Mouse (Mus musculus) forebrain, embryonic 16.5 days (tissue): ENCODE results near the gene 2210407C18Rik. TPM values are rescaled to one million over a fixed set of nuclear protein-coding genes. Genes with fewer than 3 reads are reported as not detected.

Experiments
- ATAC-seq: fragments of 200-750 bp; cut with Nextera tagmentation; 2 replicates; pipeline ENCODE4 v1.8.0; 2017; ENCODE audit warnings: mild to moderate bottlenecking, moderate library complexity
- H3K27ac ChIP-seq: fragments of 300-500 bp; sonication (generic); 2 replicates; pipeline ENCODE4 v1.5.1; 2014; ENCODE audit warnings: low read length, control low read depth
- H3K27me3 ChIP-seq: fragments of 300-500 bp; sonication (generic); replicated peaks from 2 replicates; pipeline ENCODE4 v1.6.1; 2014; ENCODE audit warnings: low read length; ENCODE audit not compliant: control insufficient read depth, insufficient read depth
- H3K36me3 ChIP-seq: fragments of 300-500 bp; sonication (generic); 2 replicates; pipeline ENCODE4 v1.6.1; 2014; ENCODE audit not compliant: control insufficient read depth, insufficient read depth
- H3K4me1 ChIP-seq: fragments of 300-500 bp; sonication (generic); replicated peaks from 2 replicates; pipeline ENCODE4 v1.6.1; 2014; ENCODE audit warnings: low read length; ENCODE audit not compliant: control insufficient read depth, insufficient read depth
- H3K4me2 ChIP-seq: fragments of 300-500 bp; sonication (generic); 2 replicates; pipeline ENCODE4 v1.6.1; 2014; ENCODE audit warnings: mild to moderate bottlenecking, low read length, control low read depth
- H3K4me3 ChIP-seq: fragments of 300-500 bp; sonication (generic); replicated peaks from 2 replicates; pipeline ENCODE4 v1.5.1; 2014; ENCODE audit warnings: mild to moderate bottlenecking, low read length, control low read depth
- H3K9ac ChIP-seq: fragments of 300-500 bp; sonication (generic); replicated peaks from 2 replicates; pipeline ENCODE4 v1.6.1; 2014; ENCODE audit warnings: low read depth, low read length, control low read depth
- H3K9me3 ChIP-seq: fragments of 300-500 bp; sonication (generic); 2 replicates; pipeline ENCODE4 v1.6.1; 2016; ENCODE audit warnings: low read length; ENCODE audit not compliant: control insufficient read depth
- WGBS: fragments of 180-500 bp; shearing (Covaris S2); extraction: QIAGEN DNeasy Blood & Tissue Kit; methylation state at CpG from one replicate; pipeline ENCODE4 v1.1.7; 2014; 5-methylcytosine and 5-hydroxymethylcytosine counted together
- polyA plus RNA-seq: library from polyadenylated mRNA; unstranded; fragments of >200 nt; fragmentation: Nextera tagmentation; extraction: Ambion mirVana; gene quantifications from 2 replicates; pipeline ENCODE4 v1.2.1, GENCODE M21; 2015

The 2210407C18Rik gene
- polyA plus RNA-seq, 1 experiment from 2014 or later: not detected

DNA sequence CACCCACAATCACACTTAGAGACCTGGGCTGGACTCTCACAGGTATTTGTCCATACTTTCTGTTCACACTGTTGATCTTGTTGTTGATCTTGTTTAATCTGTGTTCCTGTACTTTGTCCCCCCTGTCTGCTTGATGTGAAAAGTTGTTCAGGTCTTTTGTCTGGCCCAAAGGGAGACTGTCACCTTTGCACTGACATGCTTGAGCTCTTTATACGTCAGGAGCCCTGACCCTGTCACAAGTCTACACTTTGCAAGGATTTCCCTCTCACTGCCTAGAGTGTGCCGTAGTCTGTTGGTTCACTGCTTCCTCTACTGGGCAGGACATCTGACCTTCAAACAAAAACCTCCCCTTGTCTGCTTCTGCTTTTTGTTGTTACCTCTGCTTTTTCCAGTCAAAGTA is 11.2 kb downstream of the 2210407C18Rik start:
- no peaks in the 10 kb centered on the region for H3K9me3 ChIP-seq
- no peak overlapping the region for H3K9ac ChIP-seq
- no peak overlapping the region for H3K27ac ChIP-seq
- no peaks in the 10 kb centered on the region for H3K36me3 ChIP-seq
- 86% methylated on average over 2 of the region's 2 CpGs for WGBS
- no peaks in the 10 kb centered on the region for H3K4me1 ChIP-seq
- no peak for ATAC-seq
- no peak overlapping the region for H3K4me2 ChIP-seq
- no peak overlapping the region for H3K4me3 ChIP-seq
- H3K27me3 ChIP-seq: no peaks in the 10 kb centered on the region

DNA sequence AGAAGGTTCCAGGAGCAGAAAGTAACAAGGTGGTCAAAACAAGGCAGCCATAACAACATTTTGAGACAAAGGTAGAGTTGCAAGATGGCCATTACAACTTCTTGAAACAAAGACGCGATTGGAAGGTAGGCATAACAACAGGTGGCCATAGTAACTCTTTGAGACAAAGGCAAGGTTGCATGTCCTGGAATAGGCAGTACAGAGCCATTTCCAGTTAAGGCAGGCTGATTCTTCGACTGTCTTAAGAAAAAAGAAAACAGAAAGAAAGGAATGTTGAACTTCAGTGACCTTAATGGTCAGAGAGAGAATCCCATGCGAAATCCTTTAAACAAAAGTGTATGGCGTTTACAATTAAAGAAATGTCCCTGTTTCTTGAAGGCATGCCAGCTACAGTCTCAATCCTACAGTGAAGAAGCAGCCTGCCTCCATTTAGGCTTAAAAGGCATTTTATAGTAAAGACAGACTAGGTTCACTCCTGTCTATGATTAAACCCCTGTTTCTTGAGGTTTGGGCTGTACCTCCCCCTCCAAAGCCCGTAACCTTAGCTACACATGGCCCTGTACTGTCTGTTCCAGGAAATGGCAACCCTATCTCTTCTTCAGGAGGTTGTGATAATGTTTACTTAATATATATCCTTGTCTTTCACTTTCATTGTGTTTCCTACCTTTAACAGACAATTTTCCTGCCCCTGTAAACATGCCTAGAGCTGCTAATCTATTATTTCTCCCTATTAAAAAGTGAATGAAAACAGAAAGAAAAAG is 12.9 kb downstream of the 2210407C18Rik start:
- 84% methylated on average over 6 of the region's 6 CpGs for WGBS
- no peaks in the 10 kb centered on the region for H3K36me3 ChIP-seq
- H3K4me3 ChIP-seq: no peak overlapping the region
- no peaks in the 10 kb centered on the region for H3K4me1 ChIP-seq
- no peak overlapping the region for H3K9ac ChIP-seq
- ATAC-seq: no peak
- H3K9me3 ChIP-seq: no peaks in the 10 kb centered on the region
- no peak overlapping the region for H3K4me2 ChIP-seq
- no peaks in the 10 kb centered on the region for H3K27me3 ChIP-seq
- H3K27ac ChIP-seq: no peak overlapping the region

- Histone ChIP-seq H3K36me3 (no peaks in the 10 kb centered on the region), H3K9ac (no peak overlapping the region), H3K4me3 (no peak overlapping the region), H3K27me3 (no peaks in the 10 kb centered on the region), H3K27ac (no peak overlapping the region), H3K4me1 (no peaks in the 10 kb centered on the region), H3K9me3 (no peaks in the 10 kb centered on the region), H3K4me2 (no peak overlapping the region)
- no peak for ATAC-seq
Measured at GRCm38 (mm10) chr11:58602062-58602461, 13.8 kb downstream of the 2210407C18Rik start.

- Histone ChIP-seq H3K4me2 (no peak overlapping the region), H3K27me3 (no peaks in the 10 kb centered on the region), H3K4me3 (no peak overlapping the region), H3K27ac (no peak overlapping the region), H3K36me3 (no peaks in the 10 kb centered on the region), H3K9ac (no peak overlapping the region), H3K9me3 (no peaks in the 10 kb centered on the region), H3K4me1 (no peaks in the 10 kb centered on the region)
- 92% methylated on average over 13 of the region's 13 CpGs for WGBS
- ATAC-seq: no peak
Measured at GRCm38 (mm10) chr11:58597837-58598236, 18.0 kb downstream of the 2210407C18Rik start.

DNA sequence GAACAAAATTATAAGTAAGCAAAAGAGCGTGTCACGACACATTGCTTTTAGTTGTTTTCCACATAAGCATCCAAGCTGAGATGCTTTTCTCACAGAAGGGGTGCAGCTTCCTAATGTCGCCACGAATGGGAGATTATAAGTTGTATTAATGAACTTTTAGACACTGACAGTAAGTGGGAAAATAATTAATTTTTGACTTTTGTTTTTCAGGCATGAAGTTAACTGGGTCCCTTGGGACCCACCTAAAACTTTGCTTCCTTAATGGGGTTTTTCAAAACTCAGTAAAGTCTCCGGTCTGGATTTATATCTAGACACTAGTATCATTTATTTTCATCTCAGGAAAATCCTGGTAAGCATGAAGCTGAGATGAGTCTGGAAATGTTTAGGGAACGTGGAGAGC is 21.1 kb downstream of the 2210407C18Rik start, which contains the start of gene Olfr324:
TSS of gene Olfr324 (plus strand) at position 301 of the 400 bp plus-strand sequence.
- Histone ChIP-seq H3K27me3 (no peaks in the 10 kb centered on the region), H3K36me3 (no peaks in the 10 kb centered on the region), H3K4me3 (no peak within 1 kb of the TSS), H3K9me3 (no peaks in the 10 kb centered on the region), H3K27ac (no peak within 1 kb of the TSS), H3K4me1 (no peaks in the 10 kb centered on the region), H3K9ac (no peak within 1 kb of the TSS), H3K4me2 (no peak within 1 kb of the TSS)
- no peak for ATAC-seq
- WGBS: 86% methylated on average over 6 of the region's 6 CpGs

GRCm38 (mm10) chr11:58588620-58589250 is 27.1 kb downstream of the 2210407C18Rik start:
- Histone ChIP-seq H3K4me2 (no peak overlapping the region), H3K27me3 (no peaks in the 10 kb centered on the region; the same call in 1 of the 2 replicates), H3K9me3 (no peaks in the 10 kb centered on the region), H3K27ac (no peak overlapping the region), H3K4me3 (no peak overlapping the region), H3K4me1 (no peaks in the 10 kb centered on the region; the same call in 1 of the 2 replicates), H3K36me3 (no peaks in the 10 kb centered on the region), H3K9ac (no peak overlapping the region)
- 18% methylated on average over 3 of the region's 3 CpGs for WGBS
- peak; percentile 61 for ATAC-seq

DNA sequence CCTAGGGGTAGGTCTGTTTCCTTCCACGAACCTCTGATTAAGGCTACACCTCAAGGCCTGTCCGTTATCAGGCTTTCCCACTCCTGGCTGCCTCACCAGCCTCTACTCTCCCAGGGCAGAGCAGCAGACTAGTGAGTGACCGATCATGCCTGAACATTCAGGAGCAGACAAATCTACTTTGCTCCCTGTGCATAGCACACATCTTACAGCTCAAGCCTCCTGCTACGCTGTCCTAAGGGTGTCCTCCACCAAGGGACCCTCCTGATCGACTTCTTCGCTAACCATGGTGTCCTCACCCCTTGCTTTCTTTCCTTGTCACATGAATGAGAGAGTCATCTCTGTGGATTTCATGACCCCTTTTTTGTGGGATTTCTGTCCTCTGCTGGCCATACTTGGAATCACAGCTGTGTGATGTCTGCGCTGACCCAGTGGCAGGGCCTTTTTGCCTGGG is 28.0 kb downstream of the 2210407C18Rik start:
- no peaks in the 10 kb centered on the region; the same call in 1 of the 2 replicates for H3K4me1 ChIP-seq
- WGBS: 60% methylated on average over 7 of the region's 7 CpGs
- H3K4me3 ChIP-seq: no peak overlapping the region
- H3K4me2 ChIP-seq: no peak overlapping the region
- H3K36me3 ChIP-seq: no peaks in the 10 kb centered on the region
- no peak overlapping the region for H3K9ac ChIP-seq
- no peaks in the 10 kb centered on the region for H3K9me3 ChIP-seq
- no peak overlapping the region for H3K27ac ChIP-seq
- H3K27me3 ChIP-seq: no peaks in the 10 kb centered on the region; the same call in 1 of the 2 replicates
- ATAC-seq: no peak

- no peaks in the 10 kb centered on the region for H3K27me3 ChIP-seq
- H3K4me3 ChIP-seq: no peak overlapping the region
- no peak overlapping the region for H3K9ac ChIP-seq
- no peaks in the 10 kb centered on the region for H3K36me3 ChIP-seq
- H3K4me2 ChIP-seq: no peak overlapping the region
- no peak overlapping the region for H3K27ac ChIP-seq
- WGBS: 46% methylated on average over 8 of the region's 8 CpGs
- H3K9me3 ChIP-seq: no peaks in the 10 kb centered on the region
- peak; percentile 82 for ATAC-seq
- peaks cover 8% of the 10 kb centered on the region for H3K4me1 ChIP-seq
Measured at GRCm38 (mm10) chr11:58578636-58579035, 37.2 kb downstream of the 2210407C18Rik start.

DNA sequence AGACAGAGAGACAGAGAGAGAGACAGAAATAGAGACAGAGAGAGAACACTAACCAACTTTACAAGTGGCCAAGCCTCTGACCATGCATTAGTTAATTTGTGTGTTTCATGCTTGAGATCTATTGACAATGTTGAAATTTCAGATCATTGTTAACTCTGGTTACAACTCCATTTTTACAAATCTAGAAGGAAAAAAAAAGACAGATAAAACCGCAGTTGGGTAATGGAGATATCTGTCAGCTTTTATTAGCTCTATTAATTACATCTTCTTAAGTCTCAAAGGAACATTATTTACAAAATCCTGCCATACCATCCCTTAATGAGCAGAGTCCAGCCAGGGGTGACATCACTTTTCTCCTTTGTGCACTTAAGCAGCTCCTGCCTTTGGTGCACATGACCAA is 38.4 kb downstream of the 2210407C18Rik start, which contains the start of gene Olfr325:
TSS of gene Olfr325 (plus strand) at position 301 of the 400 bp plus-strand sequence.
- H3K4me3 ChIP-seq: no peak within 1 kb of the TSS
- no peak within 1 kb of the TSS for H3K9ac ChIP-seq
- H3K4me1 ChIP-seq: peaks cover 8% of the 10 kb centered on the region
- no peak within 1 kb of the TSS for H3K27ac ChIP-seq
- no peaks in the 10 kb centered on the region for H3K9me3 ChIP-seq
- no peaks in the 10 kb centered on the region for H3K27me3 ChIP-seq
- 65% methylated on average over 1 of the region's 1 CpGs for WGBS
- H3K4me2 ChIP-seq: no peak within 1 kb of the TSS
- ATAC-seq: no peak
- H3K36me3 ChIP-seq: no peaks in the 10 kb centered on the region
